Mouse (Mus musculus) right cerebral cortex, postnatal 36 days (tissue): Measurements from ENCODE around the gene Gm9817.

Experiments
- DNase-seq, 2 experiments: peaks; one replicate each; pipeline ENCODE4 v3.0.0; 2022; ENCODE audit warnings: low spot score in 2 of 2, mixed read lengths in 1 of 2

Gene Gm9817

GRCm38 (mm10) chr13:45089846-45090245, 11.4 kb downstream of the Gm9817 start:
- DNase-seq = no peak

DNA sequence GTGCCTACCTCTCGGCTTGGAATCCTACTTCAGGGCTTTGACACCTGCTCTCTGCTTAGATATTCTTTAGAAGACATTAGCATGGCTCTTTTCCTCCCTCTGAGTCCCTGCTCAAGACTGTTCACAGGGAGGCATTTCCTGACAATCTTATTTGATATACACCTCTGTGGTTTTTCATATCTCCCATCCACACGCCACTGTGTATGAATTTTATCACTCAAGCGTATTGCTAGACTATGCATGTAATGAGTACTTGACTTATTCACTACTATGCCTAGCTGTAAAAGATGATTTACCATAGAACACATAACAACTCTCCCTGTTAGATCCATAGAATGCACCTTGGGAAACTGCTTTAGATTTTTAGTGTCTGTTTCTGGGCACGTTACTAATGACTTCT, 14.3 kb downstream of the Gm9817 start:
- DNase-seq = no peak

GRCm38 (mm10) chr13:45095028-45095427, 16.5 kb downstream of the Gm9817 start:
- DNase-seq = no peak

DNA sequence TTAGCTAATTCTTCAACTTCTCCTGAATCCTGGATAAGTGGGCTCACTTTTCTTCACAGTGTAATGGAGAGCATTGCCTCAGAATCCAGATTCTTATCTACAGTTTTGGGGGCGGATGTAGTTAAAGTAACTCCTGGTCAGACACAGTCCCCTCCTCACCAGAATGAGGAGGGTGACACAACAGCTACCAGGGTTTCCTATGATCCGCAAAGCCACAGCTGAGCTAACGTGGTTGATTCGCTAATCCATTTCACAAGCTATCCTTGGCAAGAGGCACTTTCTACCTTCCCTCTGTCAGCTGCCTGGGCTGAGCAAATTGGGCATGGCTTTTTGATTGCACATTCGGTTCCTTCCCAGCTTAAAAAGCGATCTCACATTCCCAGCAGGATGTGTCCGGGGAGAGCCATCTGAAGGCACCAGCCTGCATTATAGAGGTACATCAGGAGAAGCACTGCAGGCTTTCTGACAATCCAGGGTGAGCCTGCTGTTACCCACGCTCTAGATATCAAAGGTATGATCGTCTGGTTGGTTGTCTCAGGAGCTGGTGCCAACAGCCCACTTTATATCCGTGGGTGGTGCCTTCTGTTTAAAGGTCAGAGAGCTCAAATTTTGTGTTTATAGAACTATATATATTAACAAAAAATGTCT, 21.2 kb downstream of the Gm9817 start:
- no peak for DNase-seq

- DNase-seq = no peak
Observed at GRCm38 (mm10) chr13:45106480-45106879, 28.0 kb downstream of the Gm9817 start.

GRCm38 (mm10) chr13:45108851-45109390, 30.4 kb downstream of the Gm9817 start:
- DNase-seq = peak in 1 of 2 experiments; percentile 12

DNA sequence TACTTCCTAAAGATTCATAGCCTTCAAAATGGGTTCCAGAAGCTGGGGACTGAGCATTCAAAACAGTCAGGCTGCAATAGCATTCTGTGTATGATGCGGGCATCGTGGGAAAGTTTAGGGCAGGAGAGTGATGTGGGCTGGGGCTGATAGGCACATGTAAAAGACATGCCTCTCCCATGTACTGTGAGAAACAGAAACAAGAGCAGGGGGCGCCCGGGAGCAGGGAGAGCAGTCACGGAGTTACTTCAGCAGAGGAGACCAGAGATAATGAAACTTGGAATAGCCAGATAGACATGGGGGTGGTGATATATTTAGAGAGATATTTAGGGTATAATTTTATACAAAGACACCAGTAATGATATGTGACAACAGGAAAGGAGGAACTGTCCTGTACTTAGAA, 39.9 kb downstream of the Gm9817 start:
- DNase-seq = no peak

DNA sequence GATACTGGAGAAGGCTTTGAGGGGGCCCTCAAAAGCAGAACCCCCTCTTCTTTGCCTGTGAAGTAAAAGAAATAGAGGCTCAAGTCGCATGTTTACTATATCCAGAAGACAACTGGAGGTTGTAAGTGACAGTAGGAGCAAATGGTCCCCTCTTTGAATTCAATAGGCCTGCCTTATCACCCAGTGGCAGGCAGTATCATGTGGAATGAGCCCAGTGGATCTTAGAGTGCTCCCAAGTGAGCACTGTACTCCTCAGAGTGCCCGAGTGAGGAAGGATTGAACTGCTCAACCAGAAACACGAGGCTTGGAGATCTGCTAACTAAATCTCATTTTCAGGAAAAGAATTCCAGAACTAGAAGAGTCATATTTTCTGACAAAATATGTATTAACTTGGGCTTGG, 40.3 kb downstream of the Gm9817 start:
- DNase-seq = no peak
